Mouse (Mus musculus) lung, embryonic 16.5 days (tissue): ENCODE results near the gene Adgrl3. TPM values are rescaled to one million over a fixed set of nuclear protein-coding genes. Genes with fewer than 3 reads are reported as not detected.

Experiments
- ATAC-seq: fragments of 200-750 bp; cut with Nextera tagmentation; 2 replicates; pipeline ENCODE4 v1.8.0; 2017; ENCODE audit warnings: low read depth, mild to moderate bottlenecking, moderate library complexity
- H3K27ac ChIP-seq: fragments of 300-500 bp; sonication (generic); 2 replicates; pipeline ENCODE4 v1.5.1; 2014; ENCODE audit warnings: mild to moderate bottlenecking, control low read depth, low read length
- H3K27me3 ChIP-seq: fragments of 300-500 bp; sonication (generic); 2 replicates; pipeline ENCODE4 v1.6.1; 2014; ENCODE audit warnings: low read depth, low read length, mixed read lengths; ENCODE audit not compliant: control insufficient read depth, insufficient read depth
- H3K36me3 ChIP-seq: fragments of 300-500 bp; sonication (generic); 2 replicates; pipeline ENCODE4 v1.6.1; 2014; ENCODE audit warnings: low read length; ENCODE audit not compliant: control insufficient read depth, insufficient read depth
- H3K4me1 ChIP-seq: fragments of 300-500 bp; sonication (generic); replicated peaks from 2 replicates; pipeline ENCODE4 v1.6.1; 2014; ENCODE audit warnings: low read length, mixed read lengths; ENCODE audit not compliant: control insufficient read depth, insufficient read depth
- H3K4me2 ChIP-seq: fragments of 300-500 bp; sonication (generic); 2 replicates; pipeline ENCODE4 v1.6.1; 2014; ENCODE audit warnings: low read depth, low read length, control low read depth
- H3K4me3 ChIP-seq: fragments of 300-500 bp; sonication (generic); 2 replicates; pipeline ENCODE4 v1.5.1; 2014; ENCODE audit warnings: mild to moderate bottlenecking, low read length, control low read depth
- H3K9ac ChIP-seq: fragments of 300-500 bp; sonication (generic); 2 replicates; pipeline ENCODE4 v1.6.1; 2014; ENCODE audit warnings: low read length, control low read depth
- H3K9me3 ChIP-seq: fragments of 300-500 bp; sonication (generic); 2 replicates; pipeline ENCODE4 v1.6.1; 2016; ENCODE audit warnings: low read length; ENCODE audit not compliant: control insufficient read depth
- WGBS: fragments of 180-500 bp; shearing (Covaris S2); extraction: QIAGEN DNeasy Blood & Tissue Kit; methylation state at CpG from one replicate; pipeline ENCODE4 v1.1.7; 2014; 5-methylcytosine and 5-hydroxymethylcytosine counted together
- polyA plus RNA-seq: library from polyadenylated mRNA; unstranded; fragments of >200 nt; fragmentation: Nextera tagmentation; extraction: Ambion mirVana; gene quantifications from 2 replicates; pipeline ENCODE4 v1.2.1, GENCODE M21; 2015

Gene Adgrl3
- polyA plus RNA-seq, 1 experiment from 2014 or later = 13.8 TPM

- H3K27me3 ChIP-seq = no peaks in the 10 kb centered on the region
- 72% methylated on average over 5 of the region's 5 CpGs for WGBS
- H3K4me2 ChIP-seq = no peak overlapping the region
- H3K9me3 ChIP-seq = no peaks in the 10 kb centered on the region
- H3K4me1 ChIP-seq = no peaks in the 10 kb centered on the region
- H3K36me3 ChIP-seq = no peaks in the 10 kb centered on the region
- H3K4me3 ChIP-seq = no peak overlapping the region
- H3K27ac ChIP-seq = no peak overlapping the region
- no peak for ATAC-seq
- no peak overlapping the region for H3K9ac ChIP-seq
Measured at GRCm38 (mm10) chr5:81610223-81610622, 590.3 kb downstream of the Adgrl3 start.

GRCm38 (mm10) chr5:81614674-81615073 is 594.7 kb downstream of the Adgrl3 start:
- Histone ChIP-seq H3K9me3 (no peaks in the 10 kb centered on the region), H3K27me3 (no peaks in the 10 kb centered on the region), H3K4me1 (no peaks in the 10 kb centered on the region), H3K27ac (no peak overlapping the region), H3K4me3 (no peak overlapping the region), H3K9ac (no peak overlapping the region), H3K36me3 (no peaks in the 10 kb centered on the region), H3K4me2 (no peak overlapping the region)
- no peak for ATAC-seq
- 60% methylated on average over 4 of the region's 4 CpGs for WGBS

- H3K4me1 ChIP-seq = no peaks in the 10 kb centered on the region
- no peaks in the 10 kb centered on the region for H3K36me3 ChIP-seq
- H3K27me3 ChIP-seq = no peaks in the 10 kb centered on the region
- WGBS = 70% methylated on average over 5 of the region's 5 CpGs
- H3K9me3 ChIP-seq = no peaks in the 10 kb centered on the region
- H3K27ac ChIP-seq = no peak overlapping the region
- no peak overlapping the region for H3K9ac ChIP-seq
- H3K4me2 ChIP-seq = no peak overlapping the region
- no peak overlapping the region for H3K4me3 ChIP-seq
- ATAC-seq = no peak
Measured at GRCm38 (mm10) chr5:81621106-81621505, 601.2 kb downstream of the Adgrl3 start.

- ATAC-seq = no peak
- H3K27me3 ChIP-seq = no peaks in the 10 kb centered on the region
- H3K4me1 ChIP-seq = no peaks in the 10 kb centered on the region
- H3K9me3 ChIP-seq = no peaks in the 10 kb centered on the region
- no peak overlapping the region for H3K9ac ChIP-seq
- H3K36me3 ChIP-seq = no peaks in the 10 kb centered on the region
- H3K27ac ChIP-seq = no peak overlapping the region
- 65% methylated on average over 3 of the region's 3 CpGs for WGBS
- no peak overlapping the region for H3K4me2 ChIP-seq
- no peak overlapping the region for H3K4me3 ChIP-seq
Measured at GRCm38 (mm10) chr5:81621715-81622114, 601.8 kb downstream of the Adgrl3 start.

GRCm38 (mm10) chr5:81623846-81624245 is 603.9 kb downstream of the Adgrl3 start:
- Histone ChIP-seq H3K36me3 (no peaks in the 10 kb centered on the region), H3K4me3 (no peak overlapping the region), H3K9me3 (no peaks in the 10 kb centered on the region), H3K27ac (no peak overlapping the region), H3K4me2 (no peak overlapping the region), H3K27me3 (no peaks in the 10 kb centered on the region), H3K9ac (no peak overlapping the region), H3K4me1 (no peaks in the 10 kb centered on the region)
- WGBS = 63% methylated on average over 1 of the region's 1 CpGs
- ATAC-seq = no peak

GRCm38 (mm10) chr5:81636169-81636568 is 616.2 kb downstream of the Adgrl3 start:
- Histone ChIP-seq H3K27me3 (no peaks in the 10 kb centered on the region), H3K4me1 (no peaks in the 10 kb centered on the region), H3K4me2 (no peak overlapping the region), H3K9ac (no peak overlapping the region), H3K4me3 (no peak overlapping the region), H3K9me3 (no peaks in the 10 kb centered on the region), H3K36me3 (no peaks in the 10 kb centered on the region), H3K27ac (no peak overlapping the region)
- ATAC-seq = no peak
- WGBS = 51% methylated on average over 2 of the region's 2 CpGs

GRCm38 (mm10) chr5:81638422-81638821 is 618.5 kb downstream of the Adgrl3 start:
- no peaks in the 10 kb centered on the region for H3K4me1 ChIP-seq
- H3K27ac ChIP-seq = no peak overlapping the region
- H3K4me2 ChIP-seq = no peak overlapping the region
- H3K9me3 ChIP-seq = no peaks in the 10 kb centered on the region
- H3K27me3 ChIP-seq = no peaks in the 10 kb centered on the region
- H3K9ac ChIP-seq = no peak overlapping the region
- 77% methylated on average over 2 of the region's 2 CpGs for WGBS
- H3K36me3 ChIP-seq = no peaks in the 10 kb centered on the region
- H3K4me3 ChIP-seq = no peak overlapping the region
- no peak for ATAC-seq

GRCm38 (mm10) chr5:81640118-81640517 is 620.2 kb downstream of the Adgrl3 start:
- 73% methylated on average over 4 of the region's 4 CpGs for WGBS

GRCm38 (mm10) chr5:81645557-81645956 is 625.6 kb downstream of the Adgrl3 start:
- no peak overlapping the region for H3K4me3 ChIP-seq
- no peaks in the 10 kb centered on the region for H3K9me3 ChIP-seq
- ATAC-seq = no peak
- no peaks in the 10 kb centered on the region for H3K27me3 ChIP-seq
- H3K36me3 ChIP-seq = no peaks in the 10 kb centered on the region
- no peak overlapping the region for H3K27ac ChIP-seq
- no peaks in the 10 kb centered on the region for H3K4me1 ChIP-seq
- H3K9ac ChIP-seq = no peak overlapping the region
- H3K4me2 ChIP-seq = no peak overlapping the region
- WGBS = 70% methylated on average over 5 of the region's 5 CpGs

More at GRCm38 (mm10) chr5:81640118-81640517, 620.2 kb downstream of the Adgrl3 start:
- Histone ChIP-seq H3K27ac (no peak overlapping the region), H3K9me3 (no peaks in the 10 kb centered on the region), H3K27me3 (no peaks in the 10 kb centered on the region), H3K4me2 (no peak overlapping the region), H3K9ac (no peak overlapping the region), H3K4me1 (no peaks in the 10 kb centered on the region), H3K36me3 (no peaks in the 10 kb centered on the region), H3K4me3 (no peak overlapping the region)
- ATAC-seq = no peak

GRCm38 (mm10) chr5:81653941-81654340 is 634.0 kb downstream of the Adgrl3 start:
- Histone ChIP-seq H3K27ac (no peak overlapping the region), H3K4me3 (no peak overlapping the region), H3K4me2 (no peak overlapping the region), H3K27me3 (no peaks in the 10 kb centered on the region), H3K9ac (no peak overlapping the region), H3K36me3 (no peaks in the 10 kb centered on the region), H3K4me1 (no peaks in the 10 kb centered on the region), H3K9me3 (no peaks in the 10 kb centered on the region)
- WGBS = 49% methylated on average over 2 of the region's 2 CpGs
- ATAC-seq = no peak
